Mouse (Mus musculus) brain, adult 2 months (tissue): Measurements from ENCODE around the gene Zbtb7b.

Experiments used
- DNase-seq: peaks from one replicate; pipeline ENCODE4 v3.0.0; 2011; ENCODE audit warnings: low read depth, low spot score

Gene Zbtb7b

GRCm38 (mm10) chr3:89418861-89419250 lies 24.3 kb upstream of the Zbtb7b start:
- no peak for DNase-seq

- DNase-seq, result peak; percentile 99
Measured at GRCm38 (mm10) chr3:89418170-89418860, 23.7 kb upstream of the Zbtb7b start, which contains the start of the genes Cks1b and Shc1. Gene Cks1b, minus strand, starts transcription at chr3:89418383. Gene Shc1, plus strand, starts transcription at chr3:89418443.

GRCm38 (mm10) chr3:89417840-89418169 lies 23.2 kb upstream of the Zbtb7b start:
- peak; percentile 20 for DNase-seq

- DNase-seq, result no peak
Measured at GRCm38 (mm10) chr3:89417131-89417530, 22.6 kb upstream of the Zbtb7b start.

GRCm38 (mm10) chr3:89416158-89416557 lies 21.6 kb upstream of the Zbtb7b start:
- no peak for DNase-seq

DNA sequence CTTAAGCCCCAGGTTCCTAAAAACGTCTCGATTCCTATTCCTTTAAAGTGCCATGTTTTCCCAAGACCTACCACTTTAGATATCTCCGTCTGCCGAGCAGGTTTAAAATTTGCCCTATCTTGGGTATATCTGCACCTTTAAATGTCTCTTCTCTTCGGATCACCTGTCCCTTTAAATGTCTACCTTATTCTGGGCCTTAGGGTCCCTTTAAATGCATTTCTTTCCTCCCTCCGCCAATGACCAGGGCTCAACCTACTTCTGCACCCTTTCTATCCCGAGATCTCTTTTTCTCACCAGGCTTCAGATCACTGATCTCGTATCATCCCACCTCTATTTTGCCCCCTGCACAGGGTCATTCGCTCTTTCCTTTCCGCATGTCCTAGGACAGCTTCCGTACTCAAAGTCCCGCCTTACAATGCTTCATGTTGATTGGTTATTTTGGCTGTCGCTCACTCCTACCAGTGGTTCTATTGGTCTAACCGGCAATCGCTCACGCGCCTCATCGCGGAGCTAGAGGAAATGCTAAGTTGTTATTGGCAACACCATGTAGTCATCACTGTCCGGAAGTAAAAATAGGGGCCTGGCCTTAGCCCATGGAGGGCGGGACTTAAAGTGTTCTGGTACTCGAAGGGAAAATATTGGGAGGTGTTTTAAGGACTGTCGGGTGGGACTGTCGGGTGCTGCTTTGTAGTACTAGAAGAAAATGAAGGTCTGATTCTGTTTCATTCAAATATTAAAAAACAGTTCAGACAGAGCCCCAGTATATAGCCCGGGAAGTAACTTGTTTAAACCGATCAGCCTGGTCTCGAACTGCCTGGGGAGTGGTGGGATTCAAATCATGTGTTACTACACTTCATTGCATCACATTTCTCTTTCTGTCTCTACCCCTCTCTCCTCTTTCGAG lies 17.2 kb upstream of the Zbtb7b start, which contains the start of gene Flad1:
TSS of gene Flad1 (minus strand) at position 381 of the 904 bp plus-strand sequence.
- peak; percentile 100 for DNase-seq

DNA sequence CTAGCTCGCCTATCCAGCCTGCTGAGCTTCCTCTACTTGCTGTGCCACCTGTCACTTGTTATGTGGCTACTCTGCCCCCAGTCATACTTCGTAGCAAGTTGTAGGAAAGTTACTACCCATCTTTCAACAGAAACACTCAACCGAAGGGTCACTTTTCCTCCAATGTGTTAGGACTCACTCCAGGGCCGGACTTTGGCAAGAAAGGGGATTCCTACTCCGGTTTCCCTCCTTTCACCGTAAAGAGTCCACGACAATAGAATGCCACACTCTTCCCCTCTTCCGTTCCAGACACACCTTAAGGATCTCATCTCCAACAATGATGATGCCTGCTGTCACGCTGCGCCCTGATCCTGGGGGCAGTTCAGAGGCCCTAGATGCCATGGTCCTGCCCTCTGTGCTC lies 16.3 kb upstream of the Zbtb7b start:
- no peak for DNase-seq

- DNase-seq, result no peak
Measured at GRCm38 (mm10) chr3:89409701-89410100, 15.1 kb upstream of the Zbtb7b start.

GRCm38 (mm10) chr3:89408448-89408847 lies 13.9 kb upstream of the Zbtb7b start:
- DNase-seq, result no peak

- peak; percentile 55 for DNase-seq
Measured at GRCm38 (mm10) chr3:89406887-89407286, 12.3 kb upstream of the Zbtb7b start.

DNA sequence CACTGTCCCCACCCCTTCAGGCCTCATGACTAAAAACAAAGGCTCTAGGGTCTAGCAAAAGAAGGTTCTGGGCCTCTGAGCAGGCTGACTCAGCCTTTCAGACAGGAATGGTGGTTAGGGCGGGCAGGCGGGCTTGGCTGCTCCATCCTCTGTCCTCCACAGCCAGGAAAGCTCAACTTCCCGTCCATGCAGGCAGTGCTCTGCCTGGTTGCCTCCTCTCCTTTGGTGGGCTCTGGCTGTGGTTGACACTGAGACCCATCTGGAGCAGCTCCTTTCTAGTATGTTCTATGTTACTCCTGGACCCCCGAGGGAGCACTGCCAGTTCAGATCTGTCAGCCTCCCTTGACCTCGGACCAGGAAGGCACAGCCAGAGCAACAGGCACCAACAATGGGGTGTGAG lies 8.1 kb upstream of the Zbtb7b start, which contains the start of gene Lenep:
TSS of gene Lenep (minus strand) at position 101 of the 400 bp plus-strand sequence.
- DNase-seq, result no peak

DNA sequence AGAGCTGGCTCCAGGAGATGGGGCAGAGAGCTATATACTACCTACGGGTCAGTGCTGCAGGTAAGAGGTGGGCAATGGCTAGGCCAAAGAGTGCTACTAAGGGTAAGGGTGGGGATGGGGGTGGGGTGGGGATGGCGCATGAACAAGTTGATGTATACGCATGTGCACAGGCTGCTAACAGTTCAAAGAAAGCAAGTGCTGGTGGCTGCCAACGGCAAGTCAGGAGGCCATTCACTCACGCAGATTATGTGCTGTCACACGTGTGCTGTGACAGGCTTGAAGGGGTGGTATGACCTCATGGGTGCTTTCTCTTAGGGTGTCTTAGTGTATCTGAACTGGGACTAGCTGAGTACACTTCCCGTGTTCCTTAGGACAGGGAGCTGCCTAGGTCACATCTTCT lies 6.8 kb upstream of the Zbtb7b start:
- no peak for DNase-seq

DNA sequence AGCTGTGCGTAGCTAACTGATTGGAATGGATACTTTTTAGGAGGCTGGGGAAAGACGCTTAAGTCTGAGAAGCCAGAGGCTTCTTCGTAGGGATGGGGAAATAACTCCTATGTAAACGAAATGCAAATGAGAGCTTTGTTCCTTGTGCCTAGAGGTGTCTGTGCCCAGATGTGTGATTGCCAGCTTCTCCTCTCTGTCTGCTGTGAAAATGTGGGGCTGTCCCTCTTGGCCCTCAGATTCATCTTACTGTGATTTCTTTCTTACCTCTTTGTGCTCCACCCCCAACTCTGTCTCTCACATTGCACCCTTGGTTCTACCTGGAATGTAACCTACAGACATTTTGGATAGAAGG lies 2.1 kb upstream of the Zbtb7b start:
- DNase-seq, result no peak

DNA sequence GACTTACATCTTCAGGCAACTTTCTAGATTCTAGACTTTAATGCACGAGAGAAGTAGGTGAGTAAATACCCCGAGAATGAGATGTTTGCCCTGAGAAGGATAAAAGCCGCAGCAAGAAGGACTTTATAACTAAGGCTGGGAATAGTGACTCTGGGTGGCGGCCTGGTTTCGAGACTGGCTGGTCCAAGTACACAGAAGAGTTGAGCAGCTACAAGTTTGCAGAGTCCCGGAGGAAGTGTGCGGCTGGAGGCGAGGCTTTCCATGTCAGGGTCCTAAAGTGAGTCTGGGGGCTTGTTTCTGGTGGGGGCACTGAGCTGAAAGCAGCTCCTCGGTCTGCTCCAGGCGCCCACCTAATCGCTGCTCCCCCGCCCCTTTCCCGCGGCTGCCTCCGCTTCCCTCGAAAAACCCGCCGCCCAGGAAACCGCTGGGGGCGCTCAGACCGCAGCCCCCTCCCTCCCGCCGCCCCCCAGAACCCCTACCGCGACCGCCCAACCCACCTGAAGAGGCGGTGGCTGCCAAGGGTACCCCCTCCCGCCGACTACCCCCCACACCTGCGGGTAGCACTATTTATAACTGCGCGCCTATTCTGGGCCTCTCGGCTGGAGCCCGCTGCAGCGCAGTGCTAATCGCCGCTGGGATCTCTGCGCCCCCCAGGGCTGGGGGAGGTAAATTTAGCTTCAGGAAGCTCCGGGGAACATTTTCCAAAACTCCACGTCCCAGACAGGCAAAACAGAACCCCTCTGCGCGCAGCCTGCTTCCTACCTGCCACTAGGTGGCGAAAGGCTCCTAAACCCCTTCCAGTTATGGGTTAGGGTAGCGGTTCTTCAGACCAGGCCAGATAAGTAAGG lies 1.5 kb upstream of the Zbtb7b start:
- peak; percentile 83 for DNase-seq

DNA sequence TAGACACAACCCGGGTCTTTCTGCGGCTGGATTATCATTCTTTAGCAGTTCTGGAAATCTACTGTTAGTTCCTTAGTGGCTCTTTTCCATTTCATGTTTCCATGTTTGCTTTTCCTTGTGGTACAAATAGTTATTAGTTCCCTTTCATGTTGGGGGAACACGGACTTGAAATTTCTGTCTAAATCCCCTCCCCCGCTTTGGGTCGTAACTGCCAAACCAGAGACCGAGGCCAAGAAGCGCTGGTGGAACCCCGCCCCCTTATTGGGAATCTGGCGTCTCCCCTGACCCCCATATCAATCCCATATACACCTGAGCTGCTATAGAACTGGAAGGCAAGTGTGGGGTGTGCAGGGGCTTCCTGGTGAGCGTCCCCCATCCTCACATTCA lies 836 bp upstream of the Zbtb7b start:
- no peak for DNase-seq

GRCm38 (mm10) chr3:89394894-89395256 lies 299 bp upstream of the Zbtb7b start:
- DNase-seq, result peak; percentile 94

- DNase-seq, result peak; percentile 99
Measured at GRCm38 (mm10) chr3:89393605-89394004, 971 bp downstream of the Zbtb7b start.

GRCm38 (mm10) chr3:89392871-89393311 lies 1.7 kb downstream of the Zbtb7b start:
- no peak for DNase-seq

DNA sequence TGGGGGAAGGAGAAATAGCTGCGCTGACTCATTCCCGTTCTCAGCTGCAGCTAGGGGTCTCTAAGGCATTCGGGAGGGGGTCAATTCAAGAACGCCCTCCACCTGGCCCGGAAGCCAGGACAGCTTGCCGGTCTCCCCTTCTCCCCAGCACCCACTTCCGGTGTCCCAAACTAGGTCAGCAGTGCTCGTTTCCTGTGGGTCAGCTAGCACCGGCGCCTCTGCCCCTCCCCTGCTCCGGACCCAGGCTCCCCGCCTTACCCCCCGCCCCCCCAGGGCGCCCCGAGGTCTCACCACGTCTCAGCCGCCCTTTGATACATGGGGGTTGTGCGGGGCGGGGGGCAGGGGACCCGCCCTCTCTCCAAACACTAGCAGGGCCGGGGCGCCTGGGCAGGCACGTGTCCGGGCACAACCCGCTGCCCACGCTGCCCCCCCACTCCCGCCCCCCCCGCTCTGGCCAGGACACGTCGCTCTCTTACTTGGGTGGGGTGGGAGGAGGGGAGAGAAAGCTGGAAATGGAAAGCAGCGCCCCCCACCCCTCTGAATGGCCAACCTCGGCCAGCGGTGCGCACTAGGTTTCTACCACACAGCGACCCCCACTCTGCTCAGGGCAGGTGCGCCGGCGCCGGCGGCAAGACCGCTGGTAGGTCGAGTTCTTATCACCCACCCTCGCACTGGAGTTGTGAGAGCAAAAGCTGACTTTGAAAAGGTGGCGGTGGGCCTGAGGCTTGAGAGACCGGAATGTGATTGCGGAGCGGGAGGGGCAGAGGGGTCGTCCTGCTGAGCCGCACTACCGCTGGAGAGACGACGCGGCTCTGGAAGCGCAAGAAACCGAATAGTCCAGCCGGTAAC lies 2.7 kb downstream of the Zbtb7b start:
- peak; percentile 79 for DNase-seq

GRCm38 (mm10) chr3:89390699-89391662 lies 3.6 kb downstream of the Zbtb7b start:
- DNase-seq, result peak; percentile 62
